Mouse (Mus musculus): ENCODE measurements around the gene Nckap5. TPM values are rescaled to one million over a fixed set of nuclear protein-coding genes. Genes with fewer than 3 reads are reported as not detected.

The Nckap5 gene
- polyA plus RNA-seq, 1 experiment from 2014 or later: 16.6 TPM

DNA sequence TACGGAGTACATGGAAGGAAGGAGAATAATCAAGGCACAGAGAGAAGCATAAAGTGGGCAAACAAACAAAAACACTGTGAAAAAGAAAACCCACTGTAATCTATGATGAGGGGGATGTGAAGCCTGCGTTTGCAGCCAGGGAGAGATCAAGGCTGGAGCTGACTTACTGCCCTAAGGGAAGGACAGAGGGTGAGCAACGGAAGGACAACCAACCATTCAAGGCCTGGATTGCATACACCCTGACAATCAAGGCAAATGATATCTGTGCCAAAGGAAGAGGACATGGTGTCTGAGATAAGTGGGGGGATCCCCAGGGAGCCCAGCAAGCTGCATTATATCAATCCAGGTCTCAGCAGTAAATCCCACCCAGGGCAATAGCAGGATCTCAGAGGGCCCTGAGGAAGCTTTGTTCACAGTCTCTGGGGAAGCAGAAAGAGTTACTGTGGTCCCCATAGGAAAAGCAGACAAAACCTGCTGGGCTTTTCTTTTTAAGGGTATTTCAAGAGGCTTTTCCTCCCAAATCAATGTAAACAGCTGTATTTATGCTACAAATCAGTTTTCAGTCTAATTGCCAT, 265.4 kb downstream of the Nckap5 start:
- no peaks in the 10 kb centered on the region for H3K4me1 ChIP-seq (replicated peaks; ENCODE audit: control insufficient read depth, insufficient read depth, low read length)
- WGBS: 55% methylated on average over 3 of the region's 3 CpGs
- no peaks in the 10 kb centered on the region for H3K27me3 ChIP-seq (ENCODE audit: control insufficient read depth, insufficient read depth, low read length)
- DNase-seq (ENCODE audit: low spot score): no peak
- no peaks in the 10 kb centered on the region for H3K9me3 ChIP-seq (ENCODE audit: control insufficient read depth, low read length)
- no peak overlapping the region for H3K27ac ChIP-seq (ENCODE audit: low read depth, low read length)
- H3K4me2 ChIP-seq (ENCODE audit: low read depth, low read length, severe bottlenecking): no peak overlapping the region
- H3K36me3 ChIP-seq (ENCODE audit: control insufficient read depth, insufficient read depth, low read length): no peaks in the 10 kb centered on the region
- H3K9ac ChIP-seq (ENCODE audit: low read length): no peak overlapping the region
- H3K4me3 ChIP-seq (ENCODE audit: low read depth, low read length): no peak overlapping the region
- ATAC-seq (replicated peaks; ENCODE audit: low FRiP score): no peak

GRCm38 (mm10) chr1:126560931-126561330, 269.7 kb downstream of the Nckap5 start:
- ATAC-seq (replicated peaks; ENCODE audit: low FRiP score) (no peak), DNase-seq (ENCODE audit: low spot score) (no peak)
- Histone ChIP-seq H3K27me3 (ENCODE audit: control insufficient read depth, insufficient read depth, low read length) (no peaks in the 10 kb centered on the region), H3K4me2 (ENCODE audit: low read depth, low read length, severe bottlenecking) (no peak overlapping the region), H3K9me3 (ENCODE audit: control insufficient read depth, low read length) (no peaks in the 10 kb centered on the region), H3K9ac (ENCODE audit: low read length) (no peak overlapping the region), H3K4me3 (ENCODE audit: low read depth, low read length) (no peak overlapping the region), H3K4me1 (replicated peaks; ENCODE audit: control insufficient read depth, insufficient read depth, low read length) (no peaks in the 10 kb centered on the region), H3K27ac (ENCODE audit: low read depth, low read length) (no peak overlapping the region), H3K36me3 (ENCODE audit: control insufficient read depth, insufficient read depth, low read length) (no peaks in the 10 kb centered on the region)
- WGBS: 79% methylated on average over 7 of the region's 7 CpGs

GRCm38 (mm10) chr1:126557791-126558294, 272.8 kb downstream of the Nckap5 start:
- no peak for ATAC-seq (replicated peaks; ENCODE audit: low FRiP score)
- no peak overlapping the region for H3K9ac ChIP-seq (ENCODE audit: low read length)
- DNase-seq (ENCODE audit: low spot score): no peak
- H3K27ac ChIP-seq (ENCODE audit: low read depth, low read length): no peak overlapping the region
- H3K9me3 ChIP-seq (ENCODE audit: control insufficient read depth, low read length): no peaks in the 10 kb centered on the region
- WGBS: 82% methylated on average over 12 of the region's 12 CpGs
- H3K36me3 ChIP-seq (ENCODE audit: control insufficient read depth, insufficient read depth, low read length): no peaks in the 10 kb centered on the region
- no peaks in the 10 kb centered on the region for H3K4me1 ChIP-seq (replicated peaks; ENCODE audit: control insufficient read depth, insufficient read depth, low read length)
- no peak overlapping the region for H3K4me3 ChIP-seq (ENCODE audit: low read depth, low read length)
- no peak overlapping the region for H3K4me2 ChIP-seq (ENCODE audit: low read depth, low read length, severe bottlenecking)
- no peaks in the 10 kb centered on the region for H3K27me3 ChIP-seq (ENCODE audit: control insufficient read depth, insufficient read depth, low read length)

- ATAC-seq (replicated peaks; ENCODE audit: low FRiP score) (no peak), DNase-seq (ENCODE audit: low spot score) (no peak)
- H3K36me3 ChIP-seq (ENCODE audit: control insufficient read depth, insufficient read depth, low read length): no peaks in the 10 kb centered on the region
- no peak overlapping the region for H3K27ac ChIP-seq (ENCODE audit: low read depth, low read length)
- no peaks in the 10 kb centered on the region for H3K9me3 ChIP-seq (ENCODE audit: control insufficient read depth, low read length)
- no peak overlapping the region for H3K4me3 ChIP-seq (ENCODE audit: low read depth, low read length)
- no peak overlapping the region for H3K4me2 ChIP-seq (ENCODE audit: low read depth, low read length, severe bottlenecking)
- no peaks in the 10 kb centered on the region for H3K4me1 ChIP-seq (replicated peaks; ENCODE audit: control insufficient read depth, insufficient read depth, low read length)
- WGBS: 87% methylated on average over 7 of the region's 7 CpGs
- H3K9ac ChIP-seq (ENCODE audit: low read length): no peak overlapping the region
- no peaks in the 10 kb centered on the region for H3K27me3 ChIP-seq (ENCODE audit: control insufficient read depth, insufficient read depth, low read length)
Measured at GRCm38 (mm10) chr1:126547979-126548378, 282.6 kb downstream of the Nckap5 start.

DNA sequence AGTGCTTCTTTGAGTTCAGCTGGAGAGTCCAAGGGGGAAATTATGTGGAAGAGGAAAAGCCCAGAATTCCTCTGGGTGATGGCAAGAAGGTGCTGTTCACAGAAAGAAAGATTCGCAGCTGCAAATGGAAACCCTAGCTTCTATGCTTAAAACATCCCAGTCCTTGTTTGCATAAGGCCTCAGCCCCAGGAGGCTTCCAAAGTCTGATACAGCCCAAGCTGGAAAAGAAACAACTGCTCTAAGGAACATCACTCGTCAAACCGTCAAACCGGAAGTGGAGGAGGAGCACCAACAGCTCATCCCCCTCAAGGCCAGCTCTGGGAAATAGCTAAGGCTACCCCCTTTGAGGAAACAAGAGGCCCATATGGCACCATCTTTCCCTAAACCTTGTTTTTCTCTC, 286.1 kb downstream of the Nckap5 start:
- WGBS: 82% methylated on average over 4 of the region's 4 CpGs
- no peaks in the 10 kb centered on the region for H3K9me3 ChIP-seq (ENCODE audit: control insufficient read depth, low read length)
- DNase-seq (ENCODE audit: low spot score) (no peak), ATAC-seq (replicated peaks; ENCODE audit: low FRiP score) (no peak)
- no peak overlapping the region for H3K27ac ChIP-seq (ENCODE audit: low read depth, low read length)
- H3K4me3 ChIP-seq (ENCODE audit: low read depth, low read length): no peak overlapping the region
- no peaks in the 10 kb centered on the region for H3K4me1 ChIP-seq (replicated peaks; ENCODE audit: control insufficient read depth, insufficient read depth, low read length)
- no peak overlapping the region for H3K4me2 ChIP-seq (ENCODE audit: low read depth, low read length, severe bottlenecking)
- no peak overlapping the region for H3K9ac ChIP-seq (ENCODE audit: low read length)
- no peaks in the 10 kb centered on the region for H3K36me3 ChIP-seq (ENCODE audit: control insufficient read depth, insufficient read depth, low read length)
- no peaks in the 10 kb centered on the region for H3K27me3 ChIP-seq (ENCODE audit: control insufficient read depth, insufficient read depth, low read length)

- Histone ChIP-seq H3K4me3 (ENCODE audit: low read depth, low read length) (no peak overlapping the region), H3K36me3 (ENCODE audit: control insufficient read depth, insufficient read depth, low read length) (no peaks in the 10 kb centered on the region), H3K27me3 (ENCODE audit: control insufficient read depth, insufficient read depth, low read length) (no peaks in the 10 kb centered on the region), H3K4me2 (ENCODE audit: low read depth, low read length, severe bottlenecking) (no peak overlapping the region), H3K27ac (ENCODE audit: low read depth, low read length) (no peak overlapping the region), H3K9ac (ENCODE audit: low read length) (no peak overlapping the region), H3K4me1 (replicated peaks; ENCODE audit: control insufficient read depth, insufficient read depth, low read length) (no peaks in the 10 kb centered on the region), H3K9me3 (ENCODE audit: control insufficient read depth, low read length) (no peaks in the 10 kb centered on the region)
- ATAC-seq (replicated peaks; ENCODE audit: low FRiP score) (no peak), DNase-seq (ENCODE audit: low spot score) (no peak)
- 88% methylated on average over 6 of the region's 6 CpGs for WGBS
Measured at GRCm38 (mm10) chr1:126537223-126537757, 293.3 kb downstream of the Nckap5 start.

DNA sequence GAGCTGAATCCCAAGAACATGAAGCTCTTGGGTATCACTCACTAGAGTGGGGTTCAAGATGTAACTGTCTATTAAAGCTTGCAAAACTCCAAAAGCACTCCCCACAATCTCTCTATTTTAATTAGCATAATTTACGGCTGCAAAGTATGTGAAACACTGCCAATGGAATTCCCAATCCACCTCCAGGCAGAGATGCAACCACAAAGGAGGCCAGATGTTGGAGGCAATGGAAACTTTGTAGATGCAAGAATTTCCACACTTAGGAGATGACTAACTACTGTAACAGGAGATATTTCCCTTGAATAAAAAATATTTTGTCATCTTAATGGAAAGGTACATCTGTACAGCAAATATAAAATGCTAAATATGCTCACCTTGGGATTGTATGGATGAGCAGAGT, 295.1 kb downstream of the Nckap5 start:
- no peaks in the 10 kb centered on the region for H3K9me3 ChIP-seq (ENCODE audit: control insufficient read depth, low read length)
- H3K4me3 ChIP-seq (ENCODE audit: low read depth, low read length): no peak overlapping the region
- H3K9ac ChIP-seq (ENCODE audit: low read length): no peak overlapping the region
- no peaks in the 10 kb centered on the region for H3K4me1 ChIP-seq (replicated peaks; ENCODE audit: control insufficient read depth, insufficient read depth, low read length)
- WGBS: 77% methylated on average over 1 of the region's 1 CpGs
- H3K27ac ChIP-seq (ENCODE audit: low read depth, low read length): no peak overlapping the region
- ATAC-seq (replicated peaks; ENCODE audit: low FRiP score): no peak
- DNase-seq (ENCODE audit: low spot score): no peak
- no peak overlapping the region for H3K4me2 ChIP-seq (ENCODE audit: low read depth, low read length, severe bottlenecking)
- no peaks in the 10 kb centered on the region for H3K36me3 ChIP-seq (ENCODE audit: control insufficient read depth, insufficient read depth, low read length)
- no peaks in the 10 kb centered on the region for H3K27me3 ChIP-seq (ENCODE audit: control insufficient read depth, insufficient read depth, low read length)

GRCm38 (mm10) chr1:126534046-126534445, 296.6 kb downstream of the Nckap5 start:
- ATAC-seq (replicated peaks; ENCODE audit: low FRiP score): no peak
- no peak overlapping the region for H3K4me2 ChIP-seq (ENCODE audit: low read depth, low read length, severe bottlenecking)
- WGBS: 80% methylated on average over 2 of the region's 2 CpGs
- H3K4me3 ChIP-seq (ENCODE audit: low read depth, low read length): no peak overlapping the region
- H3K9me3 ChIP-seq (ENCODE audit: control insufficient read depth, low read length): no peaks in the 10 kb centered on the region
- no peaks in the 10 kb centered on the region for H3K36me3 ChIP-seq (ENCODE audit: control insufficient read depth, insufficient read depth, low read length)
- no peak overlapping the region for H3K9ac ChIP-seq (ENCODE audit: low read length)
- no peaks in the 10 kb centered on the region for H3K4me1 ChIP-seq (replicated peaks; ENCODE audit: control insufficient read depth, insufficient read depth, low read length)
- no peak overlapping the region for H3K27ac ChIP-seq (ENCODE audit: low read depth, low read length)
- no peak for DNase-seq (ENCODE audit: low spot score)
- H3K27me3 ChIP-seq (ENCODE audit: control insufficient read depth, insufficient read depth, low read length): no peaks in the 10 kb centered on the region

- no peak overlapping the region for H3K9ac ChIP-seq (ENCODE audit: low read length)
- WGBS: 95% methylated on average over 7 of the region's 7 CpGs
- no peaks in the 10 kb centered on the region for H3K9me3 ChIP-seq (ENCODE audit: control insufficient read depth, low read length)
- ATAC-seq (replicated peaks; ENCODE audit: low FRiP score): no peak
- no peak for DNase-seq (ENCODE audit: low spot score)
- H3K27ac ChIP-seq (ENCODE audit: low read depth, low read length): no peak overlapping the region
- no peaks in the 10 kb centered on the region for H3K4me1 ChIP-seq (replicated peaks; ENCODE audit: control insufficient read depth, insufficient read depth, low read length)
- no peak overlapping the region for H3K4me3 ChIP-seq (ENCODE audit: low read depth, low read length)
- no peaks in the 10 kb centered on the region for H3K36me3 ChIP-seq (ENCODE audit: control insufficient read depth, insufficient read depth, low read length)
- no peak overlapping the region for H3K4me2 ChIP-seq (ENCODE audit: low read depth, low read length, severe bottlenecking)
- no peaks in the 10 kb centered on the region for H3K27me3 ChIP-seq (ENCODE audit: control insufficient read depth, insufficient read depth, low read length)
Measured at GRCm38 (mm10) chr1:126528043-126528598, 302.5 kb downstream of the Nckap5 start.

Measured in forebrain, embryonic 11.5 days (tissue).